Mouse (Mus musculus): ENCODE data around the gene Sdk1. TPM values are rescaled to one million over a fixed set of nuclear protein-coding genes. Genes with fewer than 3 reads are reported as not detected.

The Sdk1 gene
- polyA plus RNA-seq, 3 experiments from 2014 or later = not detected

Other genes with a start within 250 kb of the Sdk1 start
- 10 to 100 TPM; 43.2 to 53.9 (median 51.8) TPM for gene Card11, start 240.9 kb upstream of the Sdk1 start, polyA plus RNA-seq (2017; shearing (Covaris generic))